Mouse (Mus musculus) MEL (cell line): ENCODE measurements around the gene Cd3g.

ENCODE experiments used
- MEF2A ChIP-seq: IDR thresholded peaks from 2 replicates; pipeline ENCODE4 v1.6.1; 2014; ENCODE audit warnings: low read depth, mild to moderate bottlenecking, inconsistent platforms, low read length, improper control_type of control experiment; ENCODE audit not compliant: poor library complexity, insufficient replicate concordance, severe bottlenecking; ENCODE audit errors: extremely low read depth
- POLR2A ChIP-seq, 2 experiments: IDR thresholded peaks; 2 replicates each; pipeline ENCODE4 v1.6.1; 2011 to 2012; ENCODE audit warnings: low read length in 2 of 2, mild to moderate bottlenecking in 2 of 2, control low read depth in 1 of 2, improper control_type of control experiment in 1 of 2, low read depth in 1 of 2, moderate library complexity in 1 of 2; ENCODE audit not compliant: control insufficient read depth in 1 of 2, insufficient read depth in 1 of 2, poor library complexity in 1 of 2
- POLR2AphosphoS2 ChIP-seq: IDR thresholded peaks from 2 replicates; pipeline ENCODE4 v1.6.1; 2011; ENCODE audit warnings: low read length, improper control_type of control experiment

DNA sequence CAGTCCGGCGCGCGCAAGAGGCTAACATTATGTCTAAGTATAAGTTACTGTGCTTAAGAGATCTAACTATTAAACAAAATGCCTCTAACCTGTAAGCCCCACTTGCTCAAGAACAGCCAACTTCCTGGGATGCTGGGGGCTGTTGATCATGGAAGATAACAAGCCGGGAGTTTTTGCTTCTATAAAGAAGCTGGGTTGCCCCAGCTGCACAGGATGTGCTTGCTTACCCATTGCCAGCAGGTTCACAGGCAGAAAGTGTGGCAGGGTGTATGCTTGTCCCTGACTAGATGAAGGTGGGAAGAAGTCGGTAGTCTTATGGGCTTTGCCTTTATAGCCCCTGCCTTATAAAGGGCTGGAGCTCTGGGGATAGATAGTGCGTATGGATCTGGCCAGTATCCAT, 16.4 kb upstream of the Cd3g start:
- TF ChIP-seq POLR2AphosphoS2, result no peak
- no peak for TF ChIP-seq MEF2A
- TF ChIP-seq POLR2A (IDR thresholded peaks at IDR 0.05; ENCODE audit: control insufficient read depth in 1 of 2, insufficient read depth in 1 of 2, low read depth in 1 of 2, low read length in 2 of 2, poor library complexity in 1 of 2), result no peak
